Mouse (Mus musculus) right cerebral cortex, adult 18-20 months (tissue): ENCODE measurements around the gene Ermard.

Experiments
- DNase-seq: peaks from one replicate; pipeline ENCODE4 v3.0.0; 2022; ENCODE audit warnings: mixed read lengths

The Ermard gene

DNA sequence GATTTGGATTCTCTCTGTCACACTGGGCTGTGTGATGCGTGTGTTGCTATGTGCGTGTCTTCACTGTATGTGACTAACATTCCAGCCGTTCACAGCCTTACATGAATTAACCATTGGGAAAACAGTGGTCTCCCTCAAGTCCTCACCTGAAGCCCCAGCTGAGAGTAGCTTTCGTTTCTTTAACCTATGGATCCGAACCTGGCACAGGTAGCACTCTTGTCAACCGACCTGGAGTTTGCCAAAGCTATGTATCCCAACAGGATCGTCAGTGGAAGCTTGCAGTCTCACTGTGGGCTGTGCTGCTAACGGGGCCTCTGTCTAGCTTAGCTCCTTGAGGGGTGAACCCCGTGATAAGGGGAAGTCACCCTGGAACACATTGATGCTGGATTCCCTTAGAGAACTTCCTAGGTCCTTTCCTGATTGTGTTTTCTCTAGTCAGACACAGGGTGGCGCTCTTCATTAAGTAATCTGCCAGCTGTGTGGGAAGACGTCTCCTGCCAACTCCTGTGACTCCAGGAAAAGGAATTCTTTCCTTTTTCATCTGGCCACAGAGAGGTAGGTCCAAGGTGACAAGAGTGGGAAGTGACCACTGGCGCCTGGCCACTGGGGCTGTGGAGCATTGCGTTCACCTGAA lies 24.5 kb downstream of the Ermard start:
- DNase-seq, result peak; percentile 79

DNA sequence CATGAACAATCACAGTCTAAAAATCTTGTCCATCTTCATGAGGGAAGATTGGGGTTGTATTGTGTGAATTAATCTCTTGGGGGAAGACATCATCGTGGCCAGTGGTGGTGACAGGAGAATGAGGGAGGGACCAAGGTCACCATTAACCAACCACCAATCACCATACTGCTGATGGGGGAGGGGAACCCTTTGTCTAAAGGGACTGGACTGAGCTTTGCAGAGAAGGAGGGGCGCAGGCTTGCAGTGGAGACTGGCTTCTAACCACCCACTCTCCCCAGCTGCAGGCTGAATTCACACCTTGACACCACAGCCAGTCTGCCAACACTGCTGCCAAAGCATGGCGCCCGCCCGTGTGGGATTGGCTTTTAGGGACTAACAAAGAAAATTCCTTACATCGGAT lies 25.1 kb downstream of the Ermard start:
- no peak for DNase-seq

DNA sequence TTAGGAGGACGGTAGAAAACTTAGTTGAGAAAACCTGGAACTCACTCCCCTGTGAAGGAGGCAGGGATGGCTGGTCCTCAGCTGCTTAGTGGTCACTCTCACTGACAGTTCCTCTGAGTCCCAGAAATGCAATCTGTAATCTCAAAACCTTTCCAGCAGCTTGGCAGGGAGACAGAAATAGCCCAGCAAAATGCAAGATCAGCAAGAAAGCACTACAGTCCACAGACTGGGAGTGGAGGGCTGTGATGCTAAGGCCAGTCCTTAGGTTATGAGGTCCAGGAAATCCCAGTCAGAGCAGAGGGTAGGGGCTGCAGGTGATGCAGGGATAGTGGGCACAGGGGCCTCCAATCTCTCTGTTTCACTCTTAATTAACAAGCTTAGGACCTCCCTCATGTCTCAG lies 25.9 kb downstream of the Ermard start:
- no peak for DNase-seq

DNA sequence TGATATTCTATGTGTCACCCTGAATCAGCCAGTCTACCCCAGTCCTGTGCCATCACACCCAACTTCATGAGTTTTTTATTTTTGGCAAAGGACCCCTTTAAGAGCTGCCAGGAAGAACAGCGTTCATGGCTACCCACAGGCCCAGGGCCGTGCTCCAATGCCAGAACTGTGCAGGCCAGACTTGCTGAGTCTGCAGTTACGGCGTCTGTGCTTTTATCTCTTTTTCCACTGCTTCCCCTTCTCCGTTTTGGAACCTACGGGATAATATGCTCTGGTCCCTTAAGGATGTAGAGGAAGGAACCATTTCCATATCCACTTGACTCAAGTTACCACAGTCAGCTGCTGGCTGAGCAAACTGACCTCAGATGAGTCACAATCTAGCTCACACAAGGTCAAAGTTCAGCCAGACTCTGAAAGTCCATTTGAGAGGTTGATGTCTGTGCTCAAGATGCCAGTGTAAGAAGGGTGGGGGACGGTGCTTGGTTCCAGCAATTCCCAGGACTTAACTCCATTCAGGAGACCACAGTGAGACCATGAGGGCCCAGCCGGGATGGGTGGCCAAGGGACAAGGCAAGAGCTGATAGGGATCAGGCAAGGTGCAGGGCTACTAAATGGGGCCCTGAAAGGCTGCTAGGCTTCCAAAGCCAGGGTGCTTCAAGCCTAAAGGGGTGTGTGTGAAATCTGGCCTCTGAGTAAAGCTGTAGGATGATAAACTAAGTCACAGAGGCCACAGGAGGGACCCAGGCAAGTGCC lies 27.2 kb downstream of the Ermard start:
- DNase-seq, result no peak

DNA sequence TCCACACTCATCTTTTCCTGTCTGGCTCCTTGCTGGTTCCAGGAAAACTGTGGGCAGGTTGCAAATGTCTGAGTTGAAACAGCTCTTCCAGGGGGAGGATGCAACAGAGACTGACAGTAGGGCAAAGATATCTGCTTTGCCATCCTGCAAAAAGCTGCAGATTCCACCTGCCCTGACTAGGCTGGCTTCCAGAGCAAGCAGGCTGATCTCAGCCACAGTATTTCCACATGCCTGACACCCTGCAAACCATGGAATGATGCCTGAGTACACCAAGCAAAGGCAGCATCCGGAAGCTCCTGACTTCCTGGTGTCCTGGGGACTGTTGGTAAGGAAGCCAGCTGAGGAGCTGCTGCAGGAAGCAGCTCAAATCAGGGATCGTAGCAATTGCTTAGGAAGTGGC lies 28.1 kb downstream of the Ermard start:
- DNase-seq, result peak; percentile 39

DNA sequence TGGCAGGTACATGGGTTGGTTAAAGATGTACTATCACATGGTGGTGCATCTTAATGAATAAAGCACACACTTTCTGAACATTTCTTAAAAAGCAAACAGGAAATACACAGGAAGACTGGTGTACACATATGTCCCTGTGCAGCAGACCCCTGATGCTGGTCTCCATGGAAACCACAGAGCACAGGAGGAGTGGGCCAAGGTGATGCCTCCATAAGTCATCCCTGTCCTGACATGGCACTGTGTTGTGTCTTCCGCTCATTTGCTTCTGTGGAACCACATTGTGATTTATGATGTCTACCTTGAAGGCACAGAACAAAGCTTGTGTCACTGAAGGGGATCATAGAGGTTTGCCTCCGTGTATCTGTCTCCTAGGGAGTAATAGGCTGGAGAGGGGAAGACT lies 31.2 kb downstream of the Ermard start:
- DNase-seq, result no peak

DNA sequence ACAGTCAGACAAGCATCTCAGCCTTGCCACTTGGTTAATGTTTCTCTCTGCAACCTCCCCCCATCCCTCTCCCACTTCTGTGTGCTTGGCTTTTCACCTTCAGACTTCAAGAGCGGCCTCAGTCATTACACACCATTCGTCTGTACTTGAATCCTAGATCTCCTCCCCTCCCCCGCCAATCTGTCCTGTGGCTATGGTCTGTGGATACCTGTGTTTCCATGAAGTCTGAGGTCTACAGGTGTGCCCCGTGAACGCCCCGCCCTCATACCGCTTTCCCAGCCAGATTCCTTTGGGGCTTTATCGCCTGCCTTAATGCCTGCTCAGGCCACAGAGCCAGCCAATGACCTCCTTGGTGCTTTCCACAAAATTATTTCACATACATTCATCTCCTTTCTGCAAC lies 34.0 kb downstream of the Ermard start:
- no peak for DNase-seq

DNA sequence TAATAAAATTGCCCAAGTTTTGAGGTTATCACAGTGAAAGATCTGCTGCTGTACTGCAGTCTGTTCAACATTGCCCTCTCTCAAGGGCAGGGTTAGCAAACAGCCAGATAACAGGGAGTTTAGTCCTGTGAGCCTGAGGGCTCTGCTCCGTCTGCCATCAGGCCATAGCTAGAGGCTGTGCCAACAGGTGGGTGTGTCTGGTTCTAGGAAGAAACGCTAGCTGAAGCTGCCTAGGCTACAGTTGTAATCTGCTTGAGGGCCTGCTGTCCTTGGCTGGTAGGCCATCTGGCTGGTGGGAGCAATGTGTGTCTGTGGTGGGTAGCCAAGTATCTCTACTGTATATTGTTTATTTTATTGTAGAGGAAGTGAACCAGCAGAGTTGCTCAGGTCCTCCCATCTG lies 36.5 kb downstream of the Ermard start:
- no peak for DNase-seq

DNA sequence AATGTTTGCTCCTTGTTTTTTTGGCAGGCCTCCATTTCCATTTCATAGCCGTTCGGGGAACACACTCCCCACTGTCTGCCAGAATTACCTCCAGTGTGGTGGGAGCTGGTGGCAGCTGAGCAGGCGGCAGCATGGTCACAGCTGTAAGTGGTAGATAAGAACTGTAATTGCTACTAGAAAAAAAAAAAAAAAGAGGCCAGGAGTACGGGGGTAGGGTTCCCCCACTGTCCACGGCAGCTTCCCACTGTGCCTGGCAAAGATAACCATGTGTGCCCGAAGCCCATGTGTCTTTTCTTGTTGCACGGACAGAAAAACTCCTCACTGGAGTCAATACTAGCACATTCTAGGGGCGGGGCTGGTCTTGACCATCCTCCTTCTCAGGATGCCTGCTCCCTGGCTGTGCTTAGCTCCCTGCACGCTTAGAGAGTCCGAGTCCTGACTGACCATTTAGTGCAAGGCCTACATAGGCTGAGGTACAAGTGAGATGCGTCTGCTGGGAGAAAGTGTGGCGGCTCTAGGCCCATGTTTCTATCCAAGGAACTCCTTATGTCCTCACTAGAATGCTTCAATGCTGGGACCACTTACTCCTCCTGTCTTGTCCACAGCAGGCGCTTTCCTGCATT lies 43.3 kb downstream of the Ermard start:
- DNase-seq, result no peak

DNA sequence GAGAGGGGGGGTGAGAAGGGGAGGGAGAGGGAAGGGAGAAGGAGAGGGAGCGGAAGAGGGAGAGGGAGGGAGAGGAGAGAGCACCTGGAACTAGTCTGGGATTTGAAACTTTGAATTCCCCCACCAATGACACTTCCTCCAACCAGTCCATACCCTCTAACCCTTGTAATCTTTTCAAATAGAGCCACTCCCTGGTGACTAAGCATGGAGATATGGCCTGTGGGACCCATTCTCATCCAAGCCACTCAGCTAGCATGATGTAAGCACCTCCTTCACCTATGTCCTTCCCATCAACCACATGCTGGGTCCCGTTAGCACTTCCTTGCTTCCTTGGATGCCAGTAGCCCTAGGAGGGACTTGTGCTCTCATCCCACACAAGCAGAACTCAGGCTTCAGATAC lies 44.0 kb downstream of the Ermard start:
- DNase-seq, result no peak

DNA sequence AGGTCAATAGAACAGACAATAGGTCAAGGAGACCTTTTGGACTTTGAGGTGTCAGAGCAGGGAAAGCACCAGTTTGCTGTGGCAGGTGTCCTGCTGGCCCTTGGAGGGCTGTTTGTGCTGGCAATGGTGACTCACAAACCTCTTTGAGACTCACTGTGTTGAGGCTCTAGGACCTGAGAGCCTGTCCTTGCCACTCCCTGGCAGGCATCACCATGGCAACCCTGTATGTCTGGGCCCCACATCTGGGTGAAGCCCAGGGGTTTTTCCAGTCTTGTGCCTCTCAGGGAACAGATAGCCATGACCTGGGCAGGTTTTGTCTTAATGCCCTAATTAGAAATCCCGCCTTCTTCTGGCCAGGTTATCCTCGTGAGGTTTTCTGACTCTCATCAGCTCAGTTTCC lies 47.2 kb downstream of the Ermard start:
- no peak for DNase-seq

DNA sequence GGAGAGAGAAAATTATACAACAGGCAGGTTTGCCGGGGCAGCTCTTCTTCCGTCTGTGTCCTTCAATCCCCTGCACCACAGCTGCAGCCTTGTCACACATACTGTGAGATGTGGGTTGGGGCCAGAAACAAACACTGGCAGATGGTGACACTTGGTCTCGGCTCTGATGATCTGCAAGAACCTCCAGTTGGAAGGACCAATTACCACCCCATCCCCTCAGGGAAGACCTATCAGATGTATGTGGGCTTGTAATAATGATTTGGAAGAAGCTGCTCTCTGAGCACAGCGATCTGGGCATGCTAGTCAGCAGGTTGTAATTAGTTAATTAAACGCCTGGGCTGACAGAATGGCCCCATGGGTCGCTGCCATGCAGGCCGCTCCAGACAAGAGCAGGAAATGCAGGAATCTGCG lies 47.6 kb downstream of the Ermard start:
- DNase-seq, result no peak

DNA sequence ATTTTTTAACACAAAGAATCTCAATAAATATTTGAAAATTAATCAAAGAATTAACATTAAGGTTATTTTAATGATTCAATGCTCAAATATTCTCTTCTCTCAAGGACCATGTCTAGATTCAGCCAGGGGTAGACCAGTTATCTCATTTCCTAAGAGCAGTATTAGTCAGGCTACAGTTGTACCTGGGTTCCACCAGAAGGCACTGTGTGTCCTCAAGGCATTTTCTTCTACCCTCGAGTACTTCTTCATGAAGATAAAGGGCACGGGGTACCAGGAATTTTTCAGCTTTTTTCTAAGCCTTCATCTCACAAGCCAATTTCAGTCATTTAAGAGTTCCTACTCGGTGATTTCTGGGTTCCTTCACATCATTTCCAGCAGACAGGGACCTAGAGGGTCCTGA lies 50.7 kb downstream of the Ermard start:
- DNase-seq, result no peak

DNA sequence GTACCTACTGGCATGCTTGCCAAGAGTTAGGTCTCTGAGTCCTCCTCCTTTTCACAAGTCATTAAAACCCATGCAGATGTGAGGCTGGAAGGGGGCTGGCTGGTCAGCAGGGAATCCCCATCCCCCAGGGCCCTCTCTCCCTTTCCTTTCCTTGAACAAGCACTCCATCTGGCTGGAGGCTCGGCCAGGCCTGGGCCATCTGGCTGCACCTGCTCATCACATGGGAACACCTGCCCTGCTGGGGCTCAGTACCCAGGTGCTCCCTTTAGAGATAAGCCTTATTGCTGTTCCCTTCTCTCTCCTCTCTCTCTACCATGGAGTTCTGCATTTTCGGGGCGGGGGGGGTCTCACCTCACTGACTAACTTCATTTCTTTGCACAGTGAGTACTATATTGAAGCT lies 52.5 kb downstream of the Ermard start:
- no peak for DNase-seq

DNA sequence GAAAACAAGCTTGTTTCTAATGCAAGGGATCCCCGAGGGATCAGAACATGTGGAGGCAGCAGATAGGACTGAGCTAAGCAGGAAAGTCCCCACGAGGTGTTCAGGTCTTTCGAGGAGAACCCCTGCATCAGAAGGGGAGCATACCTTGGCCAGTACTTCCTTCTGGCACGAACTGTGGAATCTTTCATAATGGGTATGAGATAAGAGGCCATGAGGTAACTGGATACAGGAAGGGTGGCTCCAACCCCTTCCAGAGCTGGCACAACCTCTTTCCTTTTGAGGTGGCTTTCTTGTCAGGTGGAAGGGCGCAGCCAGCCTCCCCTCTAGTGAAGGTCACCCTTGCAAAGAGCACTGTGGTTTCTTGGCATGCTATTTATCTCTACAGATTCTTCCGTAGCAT lies 55.8 kb downstream of the Ermard start:
- no peak for DNase-seq

DNA sequence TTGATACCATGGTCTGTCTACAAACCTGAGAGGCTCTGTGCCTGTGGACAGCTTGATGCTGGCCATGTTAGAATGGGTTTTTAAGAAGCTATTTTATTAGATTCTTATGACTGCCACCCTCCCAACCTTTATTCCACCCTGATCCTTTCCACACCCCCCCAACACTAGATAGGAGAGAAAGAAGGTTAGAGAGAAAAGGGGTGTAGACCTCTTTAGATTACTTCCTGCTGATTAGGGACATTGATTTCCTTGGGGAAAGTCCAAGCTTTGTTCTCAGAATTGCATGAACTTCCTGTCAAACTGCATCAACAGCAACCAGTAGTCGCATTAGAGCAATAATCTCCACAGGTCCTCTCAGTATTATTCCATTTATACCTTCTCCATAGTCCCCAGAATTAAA lies 57.7 kb downstream of the Ermard start:
- no peak for DNase-seq

DNA sequence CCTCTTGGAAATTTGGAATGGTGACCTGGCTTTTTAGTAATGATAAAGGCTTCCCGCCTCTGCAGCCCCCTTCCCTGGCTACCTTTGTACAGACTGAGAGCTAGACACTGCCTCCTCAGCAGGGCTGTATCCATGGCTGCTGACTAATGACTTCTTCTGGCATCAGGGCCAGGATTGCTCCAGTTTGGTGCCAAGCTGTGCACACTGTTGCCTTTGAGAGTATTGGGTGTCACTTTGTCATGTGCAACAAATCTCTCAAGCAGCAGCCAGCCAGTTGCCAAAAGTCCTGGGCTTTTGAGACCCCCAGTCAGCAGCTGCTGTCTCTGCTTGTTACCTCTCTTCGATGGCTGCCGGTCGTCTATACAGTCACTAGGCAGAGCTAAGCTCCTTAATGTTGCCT lies 60.3 kb downstream of the Ermard start:
- DNase-seq, result no peak

DNA sequence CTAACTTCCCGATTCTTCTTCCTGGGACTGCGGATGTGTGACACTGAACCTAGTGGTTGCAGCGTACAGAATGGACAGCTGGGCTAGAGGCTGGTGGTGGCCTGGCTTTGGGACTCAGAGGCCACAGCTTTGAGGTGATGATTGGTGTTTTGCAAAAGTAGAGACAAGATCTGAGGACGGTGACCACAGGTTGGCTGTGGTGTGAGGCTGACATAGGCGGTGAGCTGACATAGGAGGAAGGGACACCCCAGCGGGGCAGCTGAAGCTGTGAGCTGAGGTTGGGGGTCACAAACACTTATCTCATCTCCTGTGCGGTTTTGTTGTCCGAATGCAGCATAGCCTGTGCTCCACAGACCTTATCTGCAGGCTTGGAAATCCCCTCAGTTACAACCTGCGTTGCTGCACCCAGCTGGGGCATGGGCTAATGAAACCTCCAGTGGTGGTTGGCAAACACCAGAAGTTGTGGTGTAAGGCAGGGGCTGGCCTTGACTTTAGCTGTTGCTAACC lies 66.2 kb downstream of the Ermard start:
- DNase-seq, result no peak

DNA sequence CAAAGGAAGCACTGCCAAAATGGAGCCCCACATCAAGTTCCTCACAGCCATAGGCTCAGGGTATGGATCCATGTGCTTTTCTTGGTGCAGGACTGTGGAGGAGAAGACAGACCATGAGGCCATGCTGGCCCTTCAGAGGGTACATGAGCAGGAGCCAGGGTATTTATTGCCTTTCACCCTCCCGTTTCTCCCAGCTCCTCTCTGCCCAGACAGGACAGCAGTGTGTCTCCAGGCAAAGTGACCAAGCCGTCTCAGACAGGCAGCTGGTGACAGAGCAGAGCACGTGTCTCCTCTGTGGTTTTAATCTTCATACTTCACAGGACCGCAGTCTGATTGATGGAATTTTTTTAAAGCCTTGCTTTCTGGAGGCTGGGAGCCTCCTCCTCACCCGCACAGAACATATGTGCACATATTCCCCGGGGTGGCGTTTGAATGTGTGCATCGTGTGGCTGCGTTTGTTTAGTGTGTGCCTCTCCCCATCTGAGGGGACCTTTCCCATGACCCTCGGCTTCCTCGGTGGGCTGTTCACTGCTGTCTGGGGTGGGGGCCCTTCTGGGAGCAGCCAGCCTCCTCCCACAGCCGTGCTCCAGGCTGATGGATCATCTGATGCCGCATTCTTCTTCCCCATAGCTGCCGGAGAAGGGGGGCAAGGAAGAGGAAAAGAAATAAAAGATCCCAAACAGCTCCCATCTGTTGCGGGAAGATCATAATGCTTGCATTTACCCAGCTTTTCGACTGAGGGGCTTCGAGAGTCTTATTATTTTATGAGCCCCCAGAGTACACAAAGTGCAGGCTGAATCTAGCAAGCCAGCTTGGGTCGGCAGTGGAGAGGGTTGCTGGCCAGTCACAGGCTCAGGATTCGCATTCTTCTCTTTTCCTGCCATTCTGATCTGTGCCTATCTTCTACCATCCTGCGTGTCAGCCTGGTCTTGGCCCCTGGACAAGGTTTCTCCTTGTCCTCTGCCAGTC lies 67.7 kb downstream of the Ermard start:
- DNase-seq, result peak; percentile 26

DNA sequence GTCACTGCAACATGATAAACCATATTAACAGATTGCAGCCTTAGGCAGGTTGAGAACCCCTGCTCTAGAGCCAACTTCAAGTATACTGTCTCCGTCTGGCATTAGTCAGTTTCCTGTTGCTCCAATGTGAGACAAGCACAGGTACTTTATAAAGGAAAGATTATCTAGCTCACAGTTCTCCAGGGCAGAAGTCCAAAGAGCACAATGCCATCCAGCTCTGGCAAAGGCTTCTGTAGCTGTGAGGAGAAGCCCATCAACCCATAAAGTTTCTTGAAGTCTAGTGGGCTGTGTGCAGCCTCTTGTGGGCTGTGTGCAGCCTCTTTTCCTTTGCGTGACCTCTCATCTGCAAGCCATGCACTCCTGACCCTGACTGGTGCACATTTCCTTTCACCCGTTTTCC lies 74.5 kb downstream of the Ermard start:
- DNase-seq, result no peak

DNA sequence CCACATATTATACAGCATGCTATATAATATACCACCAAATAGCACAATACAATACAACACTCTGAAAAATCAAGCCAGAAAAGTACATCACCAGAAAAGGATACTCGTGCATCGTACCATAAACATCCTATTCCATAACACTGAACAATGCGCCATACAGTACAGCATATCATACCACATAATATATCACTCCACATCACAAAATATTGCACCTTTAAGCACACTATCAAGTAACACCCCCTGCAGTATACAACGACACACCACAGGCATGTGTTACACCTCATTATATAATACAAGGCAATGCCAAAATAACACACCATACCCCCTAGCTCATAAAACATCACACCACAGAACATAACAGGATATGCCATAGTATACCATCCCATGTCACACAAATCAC lies 79.1 kb downstream of the Ermard start:
- no peak for DNase-seq

DNA sequence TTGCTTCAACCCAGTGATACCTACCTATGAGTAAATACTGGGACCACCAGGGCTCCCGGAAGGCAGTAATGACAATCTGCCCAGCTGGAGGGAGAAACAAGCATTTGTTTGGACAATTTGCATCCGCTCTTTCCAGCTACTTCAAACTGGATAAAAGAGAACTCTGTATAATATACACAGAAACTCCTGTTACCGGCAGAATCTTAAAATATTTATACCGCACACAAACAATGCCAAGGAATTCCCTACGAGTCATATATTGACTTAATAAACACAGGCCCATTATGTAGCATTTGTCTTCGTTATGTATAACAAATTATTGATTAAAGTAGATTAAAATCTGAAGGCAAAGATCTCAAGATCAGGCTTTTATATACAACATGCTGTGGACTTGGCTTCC lies 79.6 kb downstream of the Ermard start:
- no peak for DNase-seq
